Mouse (Mus musculus): ENCODE measurements around the gene Ltc4s. TPM values are rescaled to one million over a fixed set of nuclear protein-coding genes. Genes with fewer than 3 reads are reported as not detected.

Gene Ltc4s
- total and polyA plus RNA-seq, 2 experiments from 2014 or later, result 5.3 to 21.3 TPM

GRCm38 (mm10) chr11:50198219-50198846 lies 40.1 kb downstream of the Ltc4s start:
- H3K36me3 ChIP-seq (ENCODE audit: insufficient read depth, low read length), result peaks cover 69% of the 10 kb centered on the region
- H3K9ac ChIP-seq (replicated peaks; ENCODE audit: low read length, poor library complexity, severe bottlenecking), result no peak overlapping the region
- WGBS, result 93% methylated on average over 3 of the region's 5 CpGs
- H3K27ac ChIP-seq (ENCODE audit: low read depth, low read length), result no peak overlapping the region
- H3K4me2 ChIP-seq (ENCODE audit: low read depth, low read length, poor library complexity, severe bottlenecking), result no peak overlapping the region
- no peak overlapping the region for H3K4me3 ChIP-seq (ENCODE audit: low read depth, low read length)
- DNase-seq (ENCODE audit: low spot score) (no peak), ATAC-seq (ENCODE audit: low FRiP score) (no peak)
- H3K27me3 ChIP-seq (ENCODE audit: insufficient read depth, low read length), result no peaks in the 10 kb centered on the region
- H3K4me1 ChIP-seq (ENCODE audit: insufficient read depth, low read length), result no peaks in the 10 kb centered on the region
- TF ChIP-seq CTCF (IDR thresholded peaks at IDR 0.05), result no peak
- H3K9me3 ChIP-seq (ENCODE audit: low read length), result no peaks in the 10 kb centered on the region

- Histone ChIP-seq H3K4me1 (ENCODE audit: insufficient read depth, low read length) (no peaks in the 10 kb centered on the region), H3K27ac (ENCODE audit: low read depth, low read length) (no peak overlapping the region), H3K27me3 (ENCODE audit: insufficient read depth, low read length) (no peaks in the 10 kb centered on the region), H3K9ac (replicated peaks; ENCODE audit: low read length, poor library complexity, severe bottlenecking) (no peak overlapping the region), H3K36me3 (ENCODE audit: insufficient read depth, low read length) (peaks cover 61% of the 10 kb centered on the region), H3K4me2 (ENCODE audit: low read depth, low read length, poor library complexity, severe bottlenecking) (no peak overlapping the region), H3K4me3 (ENCODE audit: low read depth, low read length) (no peak overlapping the region), H3K9me3 (ENCODE audit: low read length) (no peaks in the 10 kb centered on the region)
- ATAC-seq (ENCODE audit: low FRiP score), result no peak
- no peak for TF ChIP-seq CTCF (IDR thresholded peaks at IDR 0.05)
- WGBS, result 88% methylated on average over 4 of the region's 4 CpGs
- DNase-seq (ENCODE audit: low spot score), result no peak
These were observed 40.9 kb downstream of the Ltc4s start for GRCm38 (mm10) chr11:50197500-50197899.

GRCm38 (mm10) chr11:50194793-50195192 lies 43.6 kb downstream of the Ltc4s start:
- Histone ChIP-seq H3K9me3 (ENCODE audit: low read length) (no peaks in the 10 kb centered on the region), H3K4me1 (ENCODE audit: insufficient read depth, low read length) (no peaks in the 10 kb centered on the region), H3K27me3 (ENCODE audit: insufficient read depth, low read length) (no peaks in the 10 kb centered on the region), H3K36me3 (ENCODE audit: insufficient read depth, low read length) (peaks cover 34% of the 10 kb centered on the region), H3K4me3 (ENCODE audit: low read depth, low read length) (no peak overlapping the region), H3K27ac (ENCODE audit: low read depth, low read length) (no peak overlapping the region), H3K4me2 (ENCODE audit: low read depth, low read length, poor library complexity, severe bottlenecking) (no peak overlapping the region), H3K9ac (replicated peaks; ENCODE audit: low read length, poor library complexity, severe bottlenecking) (no peak overlapping the region)
- TF ChIP-seq CTCF (IDR thresholded peaks at IDR 0.05), result no peak
- ATAC-seq (ENCODE audit: low FRiP score) (no peak), DNase-seq (ENCODE audit: low spot score) (no peak)
- 87% methylated on average over 4 of the region's 4 CpGs for WGBS

- no peak overlapping the region for H3K4me3 ChIP-seq (ENCODE audit: low read depth, low read length)
- H3K4me2 ChIP-seq (ENCODE audit: low read depth, low read length, poor library complexity, severe bottlenecking), result no peak overlapping the region
- no peak for TF ChIP-seq CTCF (IDR thresholded peaks at IDR 0.05)
- no peaks in the 10 kb centered on the region for H3K9me3 ChIP-seq (ENCODE audit: low read length)
- 0 out of 2 replicates have a peak overlapping the region, but pooled peaks have one; percentile 24 for H3K9ac ChIP-seq (replicated peaks; ENCODE audit: low read length, poor library complexity, severe bottlenecking)
- WGBS, result 86% methylated on average over 7 of the region's 7 CpGs
- no peak for DNase-seq (ENCODE audit: low spot score)
- peaks cover 27% of the 10 kb centered on the region for H3K36me3 ChIP-seq (ENCODE audit: insufficient read depth, low read length)
- H3K27ac ChIP-seq (ENCODE audit: low read depth, low read length), result no peak overlapping the region
- no peaks in the 10 kb centered on the region for H3K4me1 ChIP-seq (ENCODE audit: insufficient read depth, low read length)
- H3K27me3 ChIP-seq (ENCODE audit: insufficient read depth, low read length), result no peaks in the 10 kb centered on the region
- ATAC-seq (ENCODE audit: low FRiP score), result no peak
These were observed 44.3 kb downstream of the Ltc4s start for GRCm38 (mm10) chr11:50194070-50194469.

GRCm38 (mm10) chr11:50192278-50192677 lies 46.1 kb downstream of the Ltc4s start:
- Histone ChIP-seq H3K27ac (ENCODE audit: low read depth, low read length) (no peak overlapping the region), H3K36me3 (ENCODE audit: insufficient read depth, low read length) (peaks cover 20% of the 10 kb centered on the region), H3K4me2 (ENCODE audit: low read depth, low read length, poor library complexity, severe bottlenecking) (no peak overlapping the region), H3K4me3 (ENCODE audit: low read depth, low read length) (no peak overlapping the region), H3K27me3 (ENCODE audit: insufficient read depth, low read length) (no peaks in the 10 kb centered on the region), H3K9me3 (ENCODE audit: low read length) (no peaks in the 10 kb centered on the region), H3K4me1 (ENCODE audit: insufficient read depth, low read length) (no peaks in the 10 kb centered on the region), H3K9ac (replicated peaks; ENCODE audit: low read length, poor library complexity, severe bottlenecking) (no peak overlapping the region)
- WGBS, result 92% methylated on average over 3 of the region's 3 CpGs
- no peak for DNase-seq (ENCODE audit: low spot score)
- no peak for TF ChIP-seq CTCF (IDR thresholded peaks at IDR 0.05)
- no peak for ATAC-seq (ENCODE audit: low FRiP score)

GRCm38 (mm10) chr11:50190362-50190761 lies 48.1 kb downstream of the Ltc4s start:
- Histone ChIP-seq H3K36me3 (ENCODE audit: insufficient read depth, low read length) (peaks cover 15% of the 10 kb centered on the region; the same call in 1 of the 2 replicates), H3K27ac (ENCODE audit: low read depth, low read length) (no peak overlapping the region), H3K4me1 (ENCODE audit: insufficient read depth, low read length) (no peaks in the 10 kb centered on the region), H3K4me3 (ENCODE audit: low read depth, low read length) (no peak overlapping the region), H3K9ac (replicated peaks; ENCODE audit: low read length, poor library complexity, severe bottlenecking) (no peak overlapping the region), H3K27me3 (ENCODE audit: insufficient read depth, low read length) (no peaks in the 10 kb centered on the region), H3K4me2 (ENCODE audit: low read depth, low read length, poor library complexity, severe bottlenecking) (no peak overlapping the region), H3K9me3 (ENCODE audit: low read length) (no peaks in the 10 kb centered on the region)
- WGBS, result 86% methylated on average over 4 of the region's 4 CpGs
- no peak for DNase-seq (ENCODE audit: low spot score)
- no peak for ATAC-seq (ENCODE audit: low FRiP score)
- TF ChIP-seq CTCF (IDR thresholded peaks at IDR 0.05), result no peak

Data from midbrain, postnatal 0 days (tissue).